Mouse (Mus musculus) E14TG2a.4 (cell line): ENCODE results near the gene Col25a1.

Experiments used
- CTCF ChIP-seq: conservative IDR thresholded peaks from 2 replicates; pipeline ENCODE4 v1.5.1; 2014; ENCODE audit warnings: low read length
- NANOG ChIP-seq: IDR thresholded peaks from 2 replicates; pipeline ENCODE4 v1.6.1; 2014; ENCODE audit warnings: borderline replicate concordance, low read length, mixed read lengths

- TF ChIP-seq CTCF = no peak
- no peak for TF ChIP-seq NANOG
These were observed 502.6 kb downstream of the Col25a1 start for GRCm38 (mm10) chr3:130633859-130634258.
